Mouse (Mus musculus) lung, adult 10 weeks (tissue): ENCODE results near the gene Myrf. TPM values are rescaled to one million over a fixed set of nuclear protein-coding genes. Genes with fewer than 3 reads are reported as not detected.

Source experiments
- polyA plus RNA-seq: library from polyadenylated mRNA; stranded (reverse); fragments of 350-450 nt; fragmentation: Illumina TruSeq; extraction: RNeasy Lipid Tissue Mini Kit (QIAGEN cat#74804); gene quantifications from one replicate; pipeline ENCODE4 v1.2.3, GENCODE M21; 2014; ENCODE audit warnings: low read depth, low replicate concordance; ENCODE audit not compliant: insufficient read depth

The Myrf gene
- polyA plus RNA-seq = 9.1 TPM

GRCm38 (mm10) chr19:10240654-10241305 lies at the start of gene Myrf:
TSS of gene Myrf (minus strand) at chr19:10240748.

GRCm38 (mm10) chr19:10203848-10204615 lies 36.5 kb downstream of the Myrf start, which contains the start of the genes Tmem258 and Fen1:
TSS of gene Tmem258 (plus strand) at chr19:10204014.
TSS of gene Fen1 (minus strand) at chr19:10204169.

GRCm38 (mm10) chr19:10182670-10183298 lies 57.8 kb downstream of the Myrf start, which contains the start of gene Fads1:
TSS of gene Fads1 (plus strand) at chr19:10182888.

Other genes with a start within 250 kb of the Myrf start
- 1.8 TPM for gene Best1, start 239.1 kb downstream of the Myrf start, polyA plus RNA-seq
- 6.9 TPM for gene Rab3il1, start 239.1 kb downstream of the Myrf start, polyA plus RNA-seq
- 68.9 TPM for gene Fads3, start 199.2 kb downstream of the Myrf start, polyA plus RNA-seq
- 28.7 TPM for gene Fads2, start 139.0 kb downstream of the Myrf start, polyA plus RNA-seq
- gene Fads1, start 57.9 kb downstream of the Myrf start, polyA plus RNA-seq = 58.1 TPM
- 164 TPM for gene Tmem258, start 36.7 kb downstream of the Myrf start, polyA plus RNA-seq
- gene Fen1, start 36.6 kb downstream of the Myrf start, polyA plus RNA-seq = 6.0 TPM
- gene Dagla, start 64.1 kb upstream of the Myrf start, polyA plus RNA-seq = 2.0 TPM
- gene Syt7, start 148.3 kb upstream of the Myrf start, polyA plus RNA-seq = 3.7 TPM
- 10.1 TPM for gene Lrrc10b, start 216.7 kb upstream of the Myrf start, polyA plus RNA-seq
- gene Ppp1r32, start 242.2 kb upstream of the Myrf start, polyA plus RNA-seq = 4.4 TPM